Mouse (Mus musculus) olfactory bulb, adult 2 months (tissue): Measurements from ENCODE around the gene Phf20. TPM values are rescaled to one million over a fixed set of nuclear protein-coding genes. Genes with fewer than 3 reads are reported as not detected.

Experiments
- H3K27ac ChIP-seq: fragments of 200-500 bp; 2 replicates; pipeline ENCODE4 v1.5.1; 2012; ENCODE audit warnings: low read depth, low read length; ENCODE audit not compliant: insufficient read depth
- H3K4me1 ChIP-seq: fragments of 200-500 bp; 2 replicates; pipeline ENCODE4 v1.6.1; 2012; ENCODE audit warnings: low read length; ENCODE audit not compliant: control insufficient read depth, insufficient read depth
- H3K4me3 ChIP-seq: fragments of 200-500 bp; 2 replicates; pipeline ENCODE4 v1.5.1; 2012; ENCODE audit warnings: mild to moderate bottlenecking, low read depth, low read length, moderate library complexity; ENCODE audit not compliant: insufficient read depth
- CTCF ChIP-seq: fragments of 200-500 bp; IDR thresholded peaks from 2 replicates; pipeline ENCODE4 v1.5.1; 2012; ENCODE audit warnings: low read depth, mild to moderate bottlenecking, low read length, moderate library complexity; ENCODE audit not compliant: insufficient read depth
- POLR2A ChIP-seq: fragments of 200-500 bp; IDR thresholded peaks from 2 replicates; pipeline ENCODE4 v1.6.1; 2012; ENCODE audit warnings: mild to moderate bottlenecking, low read depth, low read length, moderate library complexity; ENCODE audit not compliant: insufficient read depth
- WGBS: fragments of 180-500 bp; shearing (Covaris S2); methylation state at CpG from one replicate; pipeline ENCODE4 v1.1.7; 2018; 5-methylcytosine and 5-hydroxymethylcytosine counted together
- polyA plus RNA-seq: library from polyadenylated mRNA; stranded (reverse); fragments of >200 nt; gene quantifications from 2 replicates; pipeline ENCODE4 v1.2.4, GENCODE M21; 2012; ENCODE audit warnings: low replicate concordance; ENCODE audit not compliant: missing spikeins, insufficient read depth, insufficient read length

Phf20 gene
- polyA plus RNA-seq, 1 experiment: 586 TPM

- peak overlapping the region; percentile 86 for H3K27ac ChIP-seq
- no peak for TF ChIP-seq CTCF
- TF ChIP-seq POLR2A: no peak
- WGBS: 12% methylated on average over 2 of the region's 2 CpGs
These were observed 60.8 kb downstream of the Phf20 start for GRCm38 (mm10) chr2:156257051-156257450.

GRCm38 (mm10) chr2:156257922-156258761 lies 61.9 kb downstream of the Phf20 start:
- peak overlapping the region; percentile 86 for H3K27ac ChIP-seq
- 33% methylated on average over 11 of the region's 11 CpGs for WGBS
- peaks cover 17% of the 10 kb centered on the region for H3K4me1 ChIP-seq
- H3K4me3 ChIP-seq: no peak overlapping the region
- TF ChIP-seq POLR2A: no peak
- TF ChIP-seq CTCF: no peak

More at GRCm38 (mm10) chr2:156257051-156257450, 60.8 kb downstream of the Phf20 start:
- H3K4me3 ChIP-seq: no peak overlapping the region
- peaks cover 17% of the 10 kb centered on the region for H3K4me1 ChIP-seq

GRCm38 (mm10) chr2:156260968-156261367 lies 64.7 kb downstream of the Phf20 start:
- Histone ChIP-seq H3K27ac (no peak overlapping the region), H3K4me3 (no peak overlapping the region), H3K4me1 (peaks cover 17% of the 10 kb centered on the region)
- 93% methylated on average over 2 of the region's 2 CpGs for WGBS
- TF ChIP-seq CTCF (no peak), POLR2A (no peak)

GRCm38 (mm10) chr2:156263204-156263893 lies 67.1 kb downstream of the Phf20 start:
- no peak for TF ChIP-seq POLR2A
- TF ChIP-seq CTCF: no peak
- H3K4me1 ChIP-seq: peaks cover 7% of the 10 kb centered on the region
- 68% methylated on average over 4 of the region's 4 CpGs for WGBS
- no peak overlapping the region for H3K4me3 ChIP-seq
- H3K27ac ChIP-seq: no peak overlapping the region

- TF ChIP-seq CTCF (no peak), POLR2A (no peak)
- Histone ChIP-seq H3K4me3 (no peak overlapping the region), H3K4me1 (peaks cover 3% of the 10 kb centered on the region; the same call in 1 of the 2 replicates), H3K27ac (no peak overlapping the region)
- WGBS: 87% methylated on average over 7 of the region's 9 CpGs
These were observed 71.4 kb downstream of the Phf20 start for GRCm38 (mm10) chr2:156267636-156268035.

GRCm38 (mm10) chr2:156272553-156272952 lies 76.3 kb downstream of the Phf20 start:
- H3K27ac ChIP-seq: no peak overlapping the region
- no peak overlapping the region for H3K4me3 ChIP-seq
- WGBS: 93% methylated on average over 6 of the region's 6 CpGs
- H3K4me1 ChIP-seq: peaks cover 3% of the 10 kb centered on the region; the same call in 1 of the 2 replicates
- TF ChIP-seq POLR2A (no peak), CTCF (no peak)

GRCm38 (mm10) chr2:156278226-156279017 lies 82.2 kb downstream of the Phf20 start:
- H3K27ac ChIP-seq: peak overlapping the region; percentile 29
- 28% methylated on average over 4 of the region's 4 CpGs for WGBS

GRCm38 (mm10) chr2:156281227-156281626 lies 85.0 kb downstream of the Phf20 start:
- no peak for TF ChIP-seq POLR2A
- no peak for TF ChIP-seq CTCF
- H3K4me3 ChIP-seq: no peak overlapping the region
- 72% methylated on average over 4 of the region's 4 CpGs for WGBS
- H3K4me1 ChIP-seq: 0 out of 2 replicates have a peak, but pooled peaks cover 2% of the 10 kb centered on the region
- H3K27ac ChIP-seq: no peak overlapping the region

More at GRCm38 (mm10) chr2:156278226-156279017, 82.2 kb downstream of the Phf20 start:
- 0 out of 2 replicates have a peak, but pooled peaks cover 2% of the 10 kb centered on the region for H3K4me1 ChIP-seq
- TF ChIP-seq POLR2A (no peak), CTCF (0 out of 2 replicates have a peak, but pooled peaks have one; percentile 17)
- H3K4me3 ChIP-seq: no peak overlapping the region
